Mouse (Mus musculus): ENCODE results near the gene Itgb5.

DNA sequence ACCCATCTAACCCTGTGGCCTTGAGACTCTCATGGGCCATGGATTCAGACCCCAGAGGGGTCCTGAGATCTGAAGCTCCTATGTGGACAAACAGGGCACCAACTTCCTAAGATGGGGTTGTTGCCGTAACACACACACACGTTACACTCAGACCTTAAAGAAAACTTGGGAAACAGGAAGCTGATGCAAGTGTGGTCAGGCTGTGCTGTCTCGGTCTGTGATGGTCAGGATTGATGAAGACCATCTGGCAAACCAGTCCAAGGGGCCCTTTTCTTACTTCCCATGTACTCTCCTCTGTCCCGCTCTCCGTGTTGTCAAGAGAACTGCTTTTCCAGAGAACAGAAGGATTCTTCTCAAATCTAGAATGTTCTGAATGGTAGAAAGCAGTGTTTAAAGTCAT lies 92.0 kb downstream of the Itgb5 start:
- no peak for TF ChIP-seq SMC3 (IDR thresholded peaks at IDR 0.05; ENCODE audit: low read depth, low read length)
- TF ChIP-seq CTCF (conservative IDR thresholded peaks at IDR 0.05 in 1 of 2, IDR thresholded peaks at IDR 0.05 in 1 of 2; ENCODE audit: low read depth in 2 of 2, low read length in 2 of 2) = no peak
- no peak for TF ChIP-seq PAX5 (IDR thresholded peaks at IDR 0.05; ENCODE audit: low read length)

Data from CH12.LX (cell line).